Mouse (Mus musculus): ENCODE measurements around the gene Gm21488. TPM values are rescaled to one million over a fixed set of nuclear protein-coding genes. Genes with fewer than 3 reads are reported as not detected.
"Not testable (repeated sequence)": the region's sequence is repeated elsewhere in the genome, so short reads cannot be mapped to it uniquely, and the experiment has no call there.

Gm21488 gene
- not detected in 2 replicates for polyA plus RNA-seq (2012)

DNA sequence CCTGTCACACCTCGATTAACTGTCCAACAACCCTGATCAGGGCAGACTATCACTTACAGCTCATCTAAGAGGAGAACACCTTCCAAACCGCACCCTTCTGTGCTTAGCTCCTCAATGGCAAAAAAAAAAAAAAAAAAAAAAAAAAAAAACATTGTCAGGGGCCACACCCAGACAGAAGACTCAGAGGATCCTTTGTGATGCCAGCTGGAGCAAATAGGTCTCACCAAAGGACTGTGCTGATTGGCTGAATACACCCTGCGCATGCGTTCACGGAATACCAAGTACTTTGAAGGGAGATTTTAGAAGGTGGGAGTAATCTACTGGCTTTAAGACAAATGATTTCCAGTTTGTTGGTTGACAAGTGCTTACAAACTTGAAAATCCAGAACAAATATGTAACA is at the start of gene Gm21488:
Gene Gm21488, minus strand, starts transcription at position 101 of the 400 bp plus-strand sequence.
- TF ChIP-seq GATA1 (IDR thresholded peaks at IDR 0.05; ENCODE audit: low read length), result not testable (repeated sequence)
